Mouse (Mus musculus) naive thymus-derived CD4-positive, alpha-beta T cell, adult 2 months (primary cell): ENCODE data around the gene Tbx5.
"Not testable (repeated sequence)": the region's sequence is repeated elsewhere in the genome, so short reads cannot be mapped to it uniquely, and the experiment has no call there.

Experiments
- DNase-seq: peaks from one replicate; pipeline ENCODE4 v3.0.0-alpha.2; 2011; ENCODE audit warnings: low read depth

Gene Tbx5

GRCm38 (mm10) chr5:119842701-119843393, 10.4 kb downstream of the Tbx5 start:
- no peak for DNase-seq

GRCm38 (mm10) chr5:119843394-119843777, 10.9 kb downstream of the Tbx5 start:
- DNase-seq, result no peak

- DNase-seq, result no peak
Measured at GRCm38 (mm10) chr5:119844366-119844765, 11.9 kb downstream of the Tbx5 start.

GRCm38 (mm10) chr5:119844994-119845393, 12.5 kb downstream of the Tbx5 start:
- no peak for DNase-seq

- DNase-seq, result no peak
Measured at GRCm38 (mm10) chr5:119857052-119857451, 24.6 kb downstream of the Tbx5 start.

- no peak for DNase-seq
Measured at GRCm38 (mm10) chr5:119861301-119861700, 28.8 kb downstream of the Tbx5 start.

GRCm38 (mm10) chr5:119862431-119862830, 30.0 kb downstream of the Tbx5 start:
- no peak for DNase-seq

GRCm38 (mm10) chr5:119866277-119867235, 34.1 kb downstream of the Tbx5 start:
- no peak for DNase-seq

GRCm38 (mm10) chr5:119867986-119868385, 35.5 kb downstream of the Tbx5 start:
- no peak for DNase-seq

- no peak for DNase-seq
Measured at GRCm38 (mm10) chr5:119875421-119875820, 43.0 kb downstream of the Tbx5 start.

GRCm38 (mm10) chr5:119877185-119877584, 44.7 kb downstream of the Tbx5 start:
- DNase-seq, result no peak

GRCm38 (mm10) chr5:119885595-119885994, 53.1 kb downstream of the Tbx5 start:
- peak; percentile 2 for DNase-seq

- no peak for DNase-seq
Measured at GRCm38 (mm10) chr5:119887381-119887780, 54.9 kb downstream of the Tbx5 start.

GRCm38 (mm10) chr5:119891960-119892359, 59.5 kb downstream of the Tbx5 start:
- no peak for DNase-seq

- no peak for DNase-seq
Measured at GRCm38 (mm10) chr5:119893060-119893459, 60.6 kb downstream of the Tbx5 start.

- DNase-seq, result peak; percentile 2
Measured at GRCm38 (mm10) chr5:119896605-119897004, 64.1 kb downstream of the Tbx5 start.

- no peak for DNase-seq
Measured at GRCm38 (mm10) chr5:119916551-119917171, 84.2 kb downstream of the Tbx5 start.

- not testable (repeated sequence) for DNase-seq
Measured at GRCm38 (mm10) chr5:119918381-119918780, 85.9 kb downstream of the Tbx5 start.

- no peak for DNase-seq
Measured at GRCm38 (mm10) chr5:119920941-119921340, 88.5 kb downstream of the Tbx5 start.

- DNase-seq, result no peak
Measured at GRCm38 (mm10) chr5:119922229-119922628, 89.8 kb downstream of the Tbx5 start.
